Mouse (Mus musculus): ENCODE data around the gene Tsc22d3. TPM values are rescaled to one million over a fixed set of nuclear protein-coding genes. Genes with fewer than 3 reads are reported as not detected.
A peak's percentile ranks its signal among the peaks of the same experiment; 100 is the strongest.
"Not testable (repeated sequence)": the region's sequence is repeated elsewhere in the genome, so short reads cannot be mapped to it uniquely, and the experiment has no call there.

Tsc22d3 gene
- total RNA-seq, 2 experiments from 2014 or later = 116 to 148 TPM

DNA sequence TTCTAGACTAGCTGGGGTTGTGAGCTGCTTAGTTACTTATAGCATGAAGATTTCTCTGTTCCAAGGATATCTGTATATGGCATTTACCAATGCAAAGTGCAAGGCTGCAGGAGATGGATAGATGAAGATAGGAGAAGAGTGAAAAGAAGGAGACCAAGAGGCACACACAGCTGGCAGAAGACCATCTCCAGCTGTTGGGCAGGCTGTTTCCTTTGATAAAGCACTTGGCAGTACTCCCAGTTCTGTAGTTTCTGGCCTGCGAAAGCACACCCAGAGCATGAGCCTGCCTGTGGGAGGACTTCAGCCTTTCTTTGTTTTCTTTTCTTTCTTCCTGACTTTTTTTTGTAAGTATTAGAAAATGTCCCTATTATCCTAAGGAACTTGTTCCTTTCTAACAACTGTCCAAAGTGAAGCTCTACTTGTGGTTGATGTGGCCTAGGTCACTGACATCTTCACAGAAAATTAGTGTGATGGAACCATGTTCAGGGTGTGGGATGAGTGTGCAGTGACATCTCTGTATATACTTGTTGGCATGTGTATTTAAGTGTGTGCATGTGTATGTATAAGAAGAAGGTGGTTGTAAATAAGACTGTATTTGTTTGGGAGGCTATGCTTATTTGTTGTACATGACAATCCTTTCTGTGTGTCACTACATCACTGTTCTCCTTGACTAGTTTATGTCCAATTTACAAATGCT lies 32.6 kb downstream of the Tsc22d3 start:
- no peak for DNase-seq (ENCODE audit: low spot score in 2 of 2)

GRCm38 (mm10) chrX:140565759-140566158 lies 34.7 kb downstream of the Tsc22d3 start:
- no peak for DNase-seq (ENCODE audit: low spot score in 2 of 2)

DNA sequence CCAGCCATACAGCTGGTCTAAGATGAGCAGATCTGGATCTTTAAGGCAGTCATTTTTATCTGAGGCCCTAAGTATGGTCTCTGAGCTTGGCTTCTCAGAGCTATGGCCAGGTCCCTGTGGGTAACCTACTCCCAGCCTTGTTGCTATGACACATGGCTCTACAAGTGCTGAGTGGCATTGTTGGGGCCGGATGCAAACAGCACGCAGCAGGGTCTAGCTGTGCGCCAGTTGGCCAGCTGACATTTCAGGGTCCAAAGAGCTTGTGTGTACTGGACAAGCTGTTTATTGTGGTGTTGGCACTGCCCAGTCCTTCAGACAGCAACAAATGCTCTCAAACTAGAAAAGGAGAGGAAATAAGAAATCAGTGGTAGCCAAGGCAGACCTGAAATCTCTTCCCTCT lies 35.2 kb downstream of the Tsc22d3 start:
- no peak for DNase-seq (ENCODE audit: low spot score in 2 of 2)

GRCm38 (mm10) chrX:140564777-140565176 lies 35.7 kb downstream of the Tsc22d3 start:
- peak; percentile 35 to 45 for DNase-seq (ENCODE audit: low spot score in 2 of 2)

DNA sequence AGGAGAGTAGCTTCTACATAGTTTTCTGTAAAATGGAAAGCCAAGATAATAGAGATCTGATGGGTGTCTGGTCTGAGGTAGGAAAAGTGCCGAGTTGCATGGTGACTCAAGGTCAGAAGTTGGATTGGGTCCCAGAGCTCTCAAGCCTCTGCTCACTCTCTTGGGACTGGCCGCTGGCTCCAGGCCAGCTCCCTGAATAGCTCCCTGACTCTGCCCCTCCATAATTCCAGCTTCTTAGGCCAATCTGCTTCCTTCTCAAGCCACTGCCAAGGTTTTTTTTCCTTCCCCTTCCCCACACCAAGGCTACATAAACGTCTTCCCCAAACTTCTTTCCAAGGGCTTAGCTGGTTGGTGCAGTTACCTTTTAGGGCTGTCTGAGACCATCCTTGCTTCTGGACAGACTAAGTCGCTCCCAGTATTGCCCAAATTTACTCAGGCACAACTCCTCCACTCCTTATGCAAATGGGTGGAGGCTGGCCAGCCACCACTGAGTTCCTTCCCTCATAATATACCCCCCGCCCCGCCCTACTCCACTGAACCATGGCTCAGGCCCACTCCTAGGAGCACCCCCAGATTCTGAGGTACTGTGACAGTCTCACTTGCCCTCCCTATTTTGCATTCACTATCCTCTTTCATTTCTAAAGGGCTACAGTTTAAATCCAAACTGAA lies 42.1 kb downstream of the Tsc22d3 start:
- DNase-seq (ENCODE audit: low spot score in 2 of 2) = peak; percentile 37 to 65

DNA sequence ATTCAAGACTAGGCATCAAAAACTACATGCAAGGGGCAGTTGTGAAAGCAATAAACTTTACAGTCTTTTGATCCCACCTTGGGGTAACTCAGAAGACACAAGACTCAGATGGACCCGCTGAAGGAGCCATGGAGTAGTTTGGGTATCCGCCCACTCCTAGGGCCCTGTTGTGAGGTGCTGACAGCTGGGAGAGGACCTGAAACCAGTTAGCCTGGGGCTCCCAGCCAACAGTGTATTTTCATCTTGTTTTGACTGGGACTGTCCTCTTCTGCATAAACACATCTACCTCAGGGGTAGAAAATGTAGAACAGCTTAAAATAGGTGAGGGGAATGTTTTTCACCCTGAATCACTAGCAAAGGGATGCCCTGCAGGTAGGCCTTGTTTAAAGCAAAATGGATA lies 44.5 kb downstream of the Tsc22d3 start:
- no peak for DNase-seq (ENCODE audit: low spot score in 2 of 2)

DNA sequence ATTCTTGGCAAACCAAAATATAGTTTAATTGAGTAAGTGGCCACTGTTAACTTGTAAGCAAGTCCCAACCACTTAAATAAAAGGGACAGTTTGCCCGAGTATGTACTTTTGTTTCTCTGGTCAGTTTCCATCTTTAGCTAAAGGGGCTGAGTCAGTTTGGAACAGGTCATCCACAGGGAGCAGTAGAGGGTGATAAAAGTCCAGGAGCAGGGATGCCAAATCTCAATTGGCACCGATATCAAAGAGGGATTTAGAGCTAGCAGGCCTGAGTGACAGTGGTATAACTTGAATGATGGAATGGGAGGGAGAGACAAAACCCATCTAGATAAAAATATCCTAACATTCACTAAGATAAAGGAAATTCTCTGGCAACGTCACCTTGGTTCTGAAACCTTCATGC lies 45.0 kb downstream of the Tsc22d3 start:
- DNase-seq (ENCODE audit: low spot score in 2 of 2) = no peak

GRCm38 (mm10) chrX:140547660-140548419 lies 52.6 kb downstream of the Tsc22d3 start:
- DNase-seq (ENCODE audit: low spot score in 2 of 2) = no peak

- peak in 1 of 2 experiments; percentile 54 for DNase-seq (ENCODE audit: low spot score in 2 of 2)
These were observed 55.7 kb downstream of the Tsc22d3 start for GRCm38 (mm10) chrX:140544737-140545136.

- peak; percentile 75 for DNase-seq (ENCODE audit: low spot score in 2 of 2)
These were observed 57.4 kb downstream of the Tsc22d3 start for GRCm38 (mm10) chrX:140542938-140543673.

GRCm38 (mm10) chrX:140542474-140542845 lies 58.0 kb downstream of the Tsc22d3 start:
- peak in 1 of 2 experiments; percentile 36 for DNase-seq (ENCODE audit: low spot score in 2 of 2)

GRCm38 (mm10) chrX:140541711-140542473 lies 58.6 kb downstream of the Tsc22d3 start:
- no peak for DNase-seq (ENCODE audit: low spot score in 2 of 2)

GRCm38 (mm10) chrX:140540500-140541114 lies 59.9 kb downstream of the Tsc22d3 start:
- no peak for DNase-seq (ENCODE audit: low spot score in 2 of 2)

- not testable (repeated sequence) for DNase-seq (ENCODE audit: low spot score in 2 of 2)
These were observed 60.6 kb downstream of the Tsc22d3 start for GRCm38 (mm10) chrX:140539831-140540230.

GRCm38 (mm10) chrX:140539111-140539680 lies 61.3 kb downstream of the Tsc22d3 start:
- DNase-seq (ENCODE audit: low spot score in 2 of 2) = no peak

DNA sequence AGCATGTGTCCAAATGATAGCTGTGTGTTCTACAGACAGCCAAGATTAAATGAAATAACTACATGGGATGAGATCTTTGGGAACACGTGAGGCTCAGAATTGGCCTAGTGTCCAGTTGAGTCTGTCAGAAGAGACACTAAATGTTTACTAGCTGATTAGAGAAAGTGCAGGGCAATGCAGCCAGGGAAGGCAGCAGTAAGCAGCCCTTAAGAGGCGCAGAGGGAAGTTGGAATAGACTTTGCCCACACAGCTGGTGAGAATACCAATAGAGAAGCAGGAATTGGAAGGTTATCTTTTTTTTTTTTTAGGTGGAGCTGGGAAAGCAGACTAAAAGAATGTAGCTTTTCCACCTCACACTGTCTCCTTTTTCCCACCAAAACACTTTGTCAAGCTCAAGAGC lies 61.8 kb downstream of the Tsc22d3 start:
- DNase-seq (ENCODE audit: low spot score in 2 of 2) = no peak

DNA sequence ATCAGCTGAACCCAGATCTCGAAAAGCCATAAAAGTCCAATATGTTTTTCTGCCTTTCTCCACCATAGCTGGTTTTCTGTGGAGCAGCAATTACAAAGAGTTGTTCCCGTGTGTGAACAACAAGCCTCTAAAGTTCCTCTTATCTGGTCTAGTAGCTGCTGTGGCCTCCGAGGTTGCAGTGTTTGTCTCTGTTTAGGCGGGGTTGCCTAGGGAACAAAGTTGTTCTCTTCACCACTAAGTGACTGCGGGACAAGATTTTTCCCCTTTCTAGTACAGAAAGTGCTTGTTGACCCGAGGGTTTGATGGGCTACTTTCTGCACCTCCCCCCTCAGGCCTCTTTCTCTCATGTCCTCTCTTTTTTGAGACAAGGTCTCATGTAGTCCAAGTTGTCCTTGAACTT lies 62.8 kb downstream of the Tsc22d3 start:
- DNase-seq (ENCODE audit: low spot score in 2 of 2) = no peak

GRCm38 (mm10) chrX:140535487-140535886 lies 65.0 kb downstream of the Tsc22d3 start:
- DNase-seq (ENCODE audit: low spot score in 2 of 2) = no peak

- no peak for DNase-seq (ENCODE audit: low spot score in 2 of 2)
These were observed 66.2 kb downstream of the Tsc22d3 start for GRCm38 (mm10) chrX:140534306-140534705.

DNA sequence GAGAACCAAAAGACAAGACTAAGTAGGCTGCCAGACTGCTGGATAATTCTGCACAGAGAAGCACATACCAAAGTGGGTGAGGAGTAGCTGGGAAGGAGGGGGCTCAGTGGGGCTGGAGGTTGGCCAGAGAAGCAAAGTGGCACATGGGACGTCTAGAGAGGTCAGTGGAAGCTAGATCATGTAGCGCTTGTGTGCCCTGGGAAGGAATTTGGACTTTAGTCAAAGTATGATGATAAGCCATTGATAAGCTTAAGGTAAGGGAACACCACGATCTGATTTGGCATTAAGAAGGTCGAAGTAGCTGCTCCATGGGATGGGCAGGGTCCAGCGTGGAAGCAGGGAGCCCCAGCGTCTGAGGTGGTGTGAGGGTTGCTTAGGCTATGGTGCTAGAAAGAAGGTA lies 68.1 kb downstream of the Tsc22d3 start:
- no peak for DNase-seq (ENCODE audit: low spot score in 2 of 2)
